Mouse (Mus musculus): Measurements from ENCODE around the gene Etv3.

Gene Etv3

DNA sequence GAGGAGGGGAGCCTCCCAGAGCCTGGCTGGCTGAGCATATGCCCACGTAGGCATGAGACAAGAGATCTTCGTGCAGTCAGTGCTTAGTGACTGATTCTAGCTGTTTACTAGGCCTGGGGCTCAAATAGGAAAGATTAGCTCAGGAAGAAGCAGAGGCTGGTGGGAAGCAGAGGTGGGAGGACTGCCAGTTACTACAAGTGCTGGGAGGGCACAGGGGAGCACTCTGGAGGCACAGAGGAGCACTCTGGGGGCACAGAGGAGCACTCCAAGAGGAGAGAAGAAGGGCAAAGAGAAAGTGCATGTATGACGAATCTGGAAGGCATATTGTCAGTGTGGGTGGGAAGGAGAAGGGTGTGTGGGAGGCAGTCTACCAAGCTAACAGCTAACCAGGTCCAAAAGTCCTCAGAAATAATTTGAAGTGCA lies 30.9 kb downstream of the Etv3 start:
- no peak for DNase-seq (ENCODE audit: extremely low read depth, low read depth)

DNA sequence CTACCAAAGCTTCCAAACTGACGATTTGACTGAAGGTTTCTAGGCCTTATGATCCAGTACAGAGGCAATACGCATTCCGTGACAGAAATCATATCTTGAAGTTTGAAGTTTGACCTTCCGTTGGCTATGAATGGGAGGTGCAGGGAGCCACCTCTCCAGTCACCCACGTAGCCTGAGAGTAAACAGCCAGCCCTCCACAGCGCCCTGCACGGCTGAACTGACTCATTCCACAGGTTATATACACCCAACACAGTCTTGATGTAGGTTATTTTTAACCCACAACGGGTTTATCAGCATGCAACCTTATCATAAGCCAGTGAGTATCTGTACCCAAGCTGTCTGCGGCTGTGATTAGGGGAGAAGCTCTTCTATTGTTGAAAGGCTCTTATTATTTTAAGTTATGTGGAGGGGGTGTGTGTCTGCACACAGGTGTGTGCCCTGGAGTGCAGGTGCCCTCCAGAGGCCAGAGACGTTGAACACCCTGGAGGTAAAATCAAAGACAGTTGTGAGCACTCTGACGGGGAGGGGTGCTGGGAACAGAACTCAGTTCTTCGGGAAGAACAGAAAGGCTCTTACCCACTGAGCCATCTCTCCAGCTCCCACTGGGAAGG lies 31.6 kb downstream of the Etv3 start:
- DNase-seq (ENCODE audit: extremely low read depth, low read depth): no peak

- DNase-seq (ENCODE audit: extremely low read depth, low read depth): no peak
Observed at GRCm38 (mm10) chr3:87560156-87560555, 34.9 kb downstream of the Etv3 start.

DNA sequence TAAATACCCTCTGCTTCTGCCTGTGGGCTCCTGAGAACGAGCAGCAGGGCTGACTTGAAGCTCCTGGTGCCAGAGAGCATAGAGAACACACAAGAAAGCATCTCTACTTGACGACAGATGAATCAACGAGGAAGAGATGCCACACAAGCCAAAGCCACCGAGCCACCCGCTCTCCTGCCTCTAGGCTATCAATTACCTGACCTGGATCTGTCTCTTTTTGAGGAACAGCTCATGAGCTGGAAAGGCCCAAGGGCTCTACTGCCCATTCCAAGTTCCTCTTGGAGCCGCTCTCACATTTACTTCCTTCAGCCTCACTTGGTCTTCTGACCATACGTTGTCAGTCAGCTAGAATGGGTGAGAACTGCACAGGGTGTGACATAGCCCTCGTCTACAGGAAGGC lies 36.2 kb downstream of the Etv3 start:
- DNase-seq (ENCODE audit: extremely low read depth, low read depth): no peak

GRCm38 (mm10) chr3:87562370-87562769 lies 37.2 kb downstream of the Etv3 start:
- peak; percentile 66 for DNase-seq (ENCODE audit: extremely low read depth, low read depth)

- no peak for DNase-seq (ENCODE audit: extremely low read depth, low read depth)
Observed at GRCm38 (mm10) chr3:87563466-87563865, 38.3 kb downstream of the Etv3 start.

GRCm38 (mm10) chr3:87565623-87566022 lies 40.4 kb downstream of the Etv3 start:
- DNase-seq (ENCODE audit: extremely low read depth, low read depth): no peak

DNA sequence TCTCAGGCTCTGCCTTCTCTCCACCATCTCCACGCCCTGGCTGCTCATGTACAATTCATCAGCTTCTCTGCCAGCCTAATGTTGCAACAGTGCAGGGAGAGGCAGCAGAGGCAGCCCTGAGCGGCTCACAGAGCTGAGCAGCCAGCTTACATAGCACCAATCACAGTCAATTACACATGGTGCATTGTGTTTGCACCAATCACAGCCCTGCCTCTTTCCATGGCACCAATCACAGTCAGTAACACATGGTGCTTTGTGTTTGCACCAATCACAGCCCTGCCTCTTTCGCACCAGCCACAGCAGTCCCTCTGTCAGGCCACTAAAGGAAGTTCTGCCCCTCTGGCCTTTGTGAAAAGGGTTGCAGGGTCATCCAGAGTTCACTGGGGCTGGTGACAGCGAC lies 40.9 kb downstream of the Etv3 start:
- peak; percentile 12 for DNase-seq (ENCODE audit: extremely low read depth, low read depth)

DNA sequence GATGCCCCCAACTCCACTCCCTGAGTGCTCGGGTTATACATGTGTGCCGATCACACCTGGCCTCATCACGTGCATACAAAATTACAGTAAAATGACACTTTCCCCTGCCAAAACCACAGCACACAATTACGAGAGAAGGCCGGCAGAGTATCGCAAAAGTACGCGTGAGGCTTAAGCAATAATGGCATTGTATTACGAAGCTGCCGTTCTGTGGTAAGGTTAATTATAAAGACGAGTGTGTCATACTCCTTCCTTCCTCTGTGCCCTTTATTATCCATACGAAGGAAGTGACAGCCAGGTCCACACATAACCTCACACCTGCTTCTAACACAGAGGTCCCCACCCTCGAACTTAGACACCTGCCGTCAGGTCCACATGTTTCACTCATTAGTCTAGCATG lies 42.3 kb downstream of the Etv3 start:
- no peak for DNase-seq (ENCODE audit: extremely low read depth, low read depth)

DNA sequence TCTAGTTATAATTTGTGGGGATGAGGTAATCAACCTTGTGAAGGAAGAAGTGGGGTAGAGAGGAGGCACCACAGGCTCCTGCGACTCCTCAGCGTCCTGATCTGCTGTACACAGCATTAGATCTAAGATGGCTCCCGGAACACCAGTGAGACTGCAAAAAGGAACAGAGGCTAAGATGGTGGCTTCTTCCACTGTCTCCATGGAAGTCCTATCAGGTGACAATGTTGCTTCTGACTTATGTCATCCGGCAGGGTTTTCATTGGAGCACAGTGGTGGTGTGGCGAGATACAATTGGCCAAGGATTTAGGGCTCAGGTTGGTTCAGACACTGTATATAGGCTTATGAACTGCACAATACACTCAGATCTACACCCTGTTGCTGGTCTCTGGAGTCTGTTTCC lies 43.5 kb downstream of the Etv3 start:
- no peak for DNase-seq (ENCODE audit: extremely low read depth, low read depth)

- peak; percentile 38 for DNase-seq (ENCODE audit: extremely low read depth, low read depth)
Observed at GRCm38 (mm10) chr3:87575766-87576165, 50.6 kb downstream of the Etv3 start.

DNA sequence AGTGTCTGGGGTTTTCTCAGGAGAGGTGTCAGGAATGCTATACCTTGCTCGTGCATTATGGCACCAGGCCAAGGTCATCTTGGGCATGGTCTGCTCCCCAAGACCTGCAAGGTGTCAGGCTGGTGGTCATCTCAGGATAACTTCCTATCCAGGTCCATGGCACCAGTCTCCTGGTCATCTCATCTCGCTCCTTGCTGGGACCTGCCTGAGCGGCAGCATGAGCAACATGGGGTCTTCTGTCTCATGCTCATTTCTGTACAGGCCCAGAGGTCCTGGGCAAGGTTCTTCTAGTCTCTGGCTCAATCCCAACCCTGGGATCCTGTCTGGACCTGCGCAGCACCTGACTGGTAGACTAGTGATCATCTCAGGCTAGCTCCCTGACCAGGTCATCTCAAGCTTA lies 57.1 kb downstream of the Etv3 start:
- DNase-seq (ENCODE audit: extremely low read depth, low read depth): no peak
